Mouse (Mus musculus): ENCODE measurements around the gene Adam10.

The Adam10 gene

DNA sequence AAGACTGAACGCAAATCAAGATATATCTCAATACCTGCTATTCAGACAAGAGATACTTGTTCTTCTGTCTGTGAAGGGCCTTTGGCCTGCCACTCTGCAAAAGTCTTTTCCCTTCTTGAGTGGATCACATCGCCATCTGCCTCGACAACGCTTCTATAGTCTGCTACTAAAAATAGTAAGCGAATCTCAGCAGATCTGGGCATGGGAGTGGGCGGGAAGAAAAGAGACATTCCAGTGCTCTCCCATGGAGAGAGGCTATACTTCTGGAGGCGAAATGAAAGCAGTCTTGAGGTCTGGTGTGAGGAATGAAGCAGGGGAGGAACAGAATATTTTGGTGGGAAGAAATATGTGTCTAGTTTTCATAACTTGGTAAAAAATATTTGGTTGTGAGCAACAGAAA is 109.9 kb downstream of the Adam10 start:
- no peak for DNase-seq (ENCODE audit: low read depth, low spot score)

DNA sequence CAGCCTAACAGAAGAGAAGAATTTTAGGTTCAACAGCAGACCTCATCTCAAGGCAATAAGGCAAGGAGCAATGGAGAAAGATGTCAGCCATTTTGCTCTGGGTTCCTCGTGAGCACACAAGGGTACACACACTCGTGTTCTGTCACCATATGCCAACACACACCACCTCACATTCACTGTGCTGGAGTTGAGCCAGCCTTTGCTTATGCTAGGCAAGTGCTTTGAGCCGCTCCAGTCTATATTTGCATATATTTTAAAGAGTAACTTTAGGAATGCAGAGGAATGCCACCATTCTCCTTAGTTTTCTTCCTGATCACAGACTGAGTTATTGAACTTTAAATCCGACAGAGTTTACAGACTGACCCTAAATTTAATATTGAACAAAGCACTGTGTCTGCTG is 111.8 kb downstream of the Adam10 start:
- DNase-seq (ENCODE audit: low read depth, low spot score), result no peak

DNA sequence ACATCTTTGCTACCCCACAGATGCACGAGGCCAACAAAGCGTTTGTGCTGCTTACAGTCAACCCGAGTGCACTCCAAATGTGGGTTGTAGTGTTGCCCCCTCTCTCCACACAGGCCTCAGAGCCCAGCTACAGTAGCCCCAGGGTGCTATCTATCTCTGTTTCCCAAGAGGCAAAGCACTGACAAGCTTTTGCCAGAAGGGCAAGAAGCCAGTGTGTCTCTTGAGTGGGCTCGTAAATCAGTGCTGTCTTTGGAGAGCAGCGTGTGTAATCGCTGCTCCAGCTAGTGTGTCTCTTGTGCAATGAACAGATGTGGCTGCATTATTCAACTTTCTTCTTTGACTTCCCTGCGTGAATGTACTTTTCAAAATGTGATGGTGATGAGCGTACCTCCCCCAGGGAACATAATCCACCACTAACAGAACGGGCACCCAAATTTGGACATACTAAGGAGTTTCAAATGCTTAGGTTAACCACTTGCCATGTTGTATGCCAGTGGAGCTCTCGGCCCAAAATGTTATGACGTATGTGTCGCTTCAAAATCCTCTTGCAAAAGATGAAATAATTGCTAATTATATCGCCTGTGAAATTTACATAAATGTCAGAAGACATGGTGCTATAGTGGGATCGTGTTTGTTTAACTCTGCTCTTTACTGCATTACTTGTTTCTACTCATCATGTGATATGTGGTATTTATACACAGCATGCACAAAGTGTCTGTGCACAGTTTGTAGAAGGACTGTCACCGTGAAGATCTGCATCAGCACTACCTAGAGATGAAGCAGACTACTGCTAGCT is 116.0 kb downstream of the Adam10 start:
- DNase-seq (ENCODE audit: low read depth, low spot score), result no peak

DNA sequence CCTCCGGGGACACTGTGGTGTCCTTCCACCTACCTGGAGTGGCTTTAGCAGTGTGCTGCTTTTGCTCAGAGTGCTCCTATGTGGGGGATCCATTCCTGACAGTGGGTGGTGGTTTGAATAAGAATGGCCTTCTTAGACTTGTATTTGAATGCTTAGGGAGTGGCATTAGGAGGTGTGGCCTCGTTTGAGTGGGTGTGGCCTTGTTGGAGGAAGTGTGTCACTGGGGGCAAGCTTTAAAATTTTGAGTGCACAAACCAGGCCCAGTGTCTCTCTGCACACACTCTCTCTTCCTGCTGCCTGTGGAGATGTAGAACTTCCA is 116.6 kb downstream of the Adam10 start:
- no peak for DNase-seq (ENCODE audit: low read depth, low spot score)

DNA sequence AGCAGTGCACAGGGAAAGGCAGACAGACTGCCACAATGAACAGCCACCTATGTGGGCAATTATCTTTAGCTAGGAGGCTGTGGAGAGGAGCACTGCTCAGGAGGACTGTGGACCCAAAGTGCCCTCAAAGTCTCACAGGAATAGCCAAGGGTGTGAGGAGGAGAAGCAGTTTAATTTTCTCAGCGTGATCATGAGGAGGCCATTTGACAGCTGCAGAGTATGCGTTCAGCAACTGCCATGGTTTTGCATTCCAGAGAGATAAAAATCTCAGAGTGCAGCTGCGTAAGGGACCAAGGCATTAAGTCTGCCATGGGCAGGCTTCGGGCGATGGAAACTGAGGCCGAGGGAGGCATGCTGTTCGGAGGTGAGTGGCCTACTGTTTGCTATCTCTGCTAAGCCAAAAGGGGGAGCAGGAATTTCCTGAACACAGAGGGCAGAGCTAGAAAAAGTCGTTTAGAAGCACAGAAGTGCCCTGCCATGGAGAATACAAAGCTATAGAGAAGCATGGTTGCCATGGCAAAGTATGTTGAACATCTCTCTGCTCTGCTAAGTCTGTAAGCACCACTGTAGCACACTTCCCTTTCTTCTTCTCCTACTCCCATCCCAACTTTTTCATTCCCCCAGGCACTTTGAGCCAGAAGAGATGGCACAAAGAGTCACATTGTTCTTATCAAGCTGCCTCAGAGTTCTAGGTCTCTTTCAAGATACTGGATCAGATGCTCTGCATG is 122.0 kb downstream of the Adam10 start:
- DNase-seq (ENCODE audit: low read depth, low spot score), result no peak

DNA sequence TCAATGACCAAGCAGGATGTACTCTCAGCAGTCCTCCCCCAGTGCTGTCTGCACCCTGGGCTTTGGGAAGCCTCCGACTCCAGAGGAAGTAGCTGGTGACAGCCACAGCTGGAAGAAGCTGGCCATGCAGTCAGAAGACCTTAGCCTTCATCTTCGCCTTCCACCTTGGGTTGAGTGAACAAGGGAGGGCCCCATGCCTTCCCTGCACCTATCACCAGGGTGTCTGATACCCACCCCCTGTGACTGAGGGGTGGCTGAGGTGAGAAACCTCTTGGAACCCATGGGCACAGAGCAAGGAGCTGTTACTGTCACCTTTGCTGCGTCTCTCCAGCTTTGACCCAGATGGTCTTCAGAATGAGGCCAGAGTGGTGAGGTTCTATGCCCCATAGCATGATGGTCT is 123.0 kb downstream of the Adam10 start:
- no peak for DNase-seq (ENCODE audit: low read depth, low spot score)

DNA sequence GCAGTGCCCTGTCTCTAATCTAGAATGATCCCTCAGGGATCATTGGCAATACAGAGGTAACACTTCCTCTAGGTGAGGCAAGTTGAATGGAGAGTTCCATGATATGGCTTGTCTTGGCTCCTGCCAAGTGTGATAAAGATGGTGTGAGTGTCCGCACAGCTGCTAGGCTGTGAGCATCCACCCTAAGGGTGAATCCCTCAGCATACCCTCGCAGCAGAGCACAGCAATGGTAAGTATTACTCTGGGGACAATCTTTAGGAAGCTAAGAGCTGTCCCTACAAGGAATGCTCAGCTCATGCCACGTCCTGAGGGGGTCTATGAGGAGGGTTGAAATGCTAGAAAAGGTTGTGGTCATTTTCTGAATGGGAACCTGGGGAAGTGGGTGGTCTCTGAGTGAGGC is 124.0 kb downstream of the Adam10 start:
- no peak for DNase-seq (ENCODE audit: low read depth, low spot score)

DNA sequence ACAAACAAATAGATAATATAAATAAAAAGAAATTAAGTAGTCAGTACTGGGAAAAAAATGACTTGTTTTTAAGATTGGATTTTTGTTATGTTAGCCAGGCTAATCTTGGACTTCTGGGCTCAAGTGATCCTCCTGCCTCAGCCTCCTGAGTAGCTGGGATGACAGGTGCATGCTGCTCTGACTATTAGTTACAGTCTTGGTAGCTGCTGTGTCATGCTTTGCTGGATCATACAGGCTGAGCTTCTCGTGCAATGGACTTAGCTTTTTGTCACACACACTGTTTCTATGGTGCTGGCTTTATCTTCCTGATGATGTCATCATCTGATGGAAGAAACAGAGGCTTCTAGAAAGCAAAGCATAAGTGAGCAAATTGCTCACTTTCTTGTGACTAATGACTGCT is 127.3 kb downstream of the Adam10 start:
- DNase-seq (ENCODE audit: low read depth, low spot score), result no peak

DNA sequence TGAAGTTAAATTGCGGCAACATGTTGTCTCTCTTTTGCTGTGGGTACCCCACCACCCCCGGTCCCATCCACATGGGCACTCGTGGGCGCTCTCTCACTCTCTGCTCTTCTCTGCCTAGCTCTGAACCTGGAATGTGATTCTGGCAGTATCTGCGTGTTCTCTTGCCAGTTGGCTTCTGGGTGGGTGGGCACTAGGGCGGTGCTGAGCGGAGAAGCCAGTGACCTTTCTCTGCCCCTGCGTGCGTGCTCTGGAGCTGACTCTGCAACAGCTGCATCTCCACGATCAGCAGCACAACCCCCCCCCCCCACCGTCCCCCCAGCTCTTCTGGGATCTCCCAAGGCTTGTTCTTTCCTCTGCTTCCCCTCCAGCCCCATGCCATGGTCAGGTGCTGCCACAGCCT is 128.9 kb downstream of the Adam10 start:
- DNase-seq (ENCODE audit: low read depth, low spot score), result no peak

DNA sequence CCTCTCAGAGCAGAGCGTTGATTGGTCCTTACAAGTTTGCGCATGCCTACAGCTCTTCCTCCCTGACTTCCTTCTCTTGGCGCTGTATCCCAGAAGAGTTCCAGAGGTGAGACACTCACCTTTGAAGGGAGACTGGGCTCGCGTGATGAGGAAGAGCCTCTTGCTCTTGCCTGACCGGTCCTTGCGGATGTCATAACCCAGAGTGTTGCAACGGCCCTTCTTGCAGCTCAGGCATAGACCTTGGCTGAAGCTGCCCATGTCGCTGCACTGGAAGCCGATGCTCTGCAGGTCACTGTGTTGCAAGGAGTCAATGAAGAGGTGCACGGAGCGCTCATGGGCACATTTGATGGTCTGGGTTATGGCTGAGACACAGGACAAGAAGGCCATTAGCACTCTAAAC is 133.8 kb downstream of the Adam10 start:
- DNase-seq (ENCODE audit: low read depth, low spot score), result no peak

DNA sequence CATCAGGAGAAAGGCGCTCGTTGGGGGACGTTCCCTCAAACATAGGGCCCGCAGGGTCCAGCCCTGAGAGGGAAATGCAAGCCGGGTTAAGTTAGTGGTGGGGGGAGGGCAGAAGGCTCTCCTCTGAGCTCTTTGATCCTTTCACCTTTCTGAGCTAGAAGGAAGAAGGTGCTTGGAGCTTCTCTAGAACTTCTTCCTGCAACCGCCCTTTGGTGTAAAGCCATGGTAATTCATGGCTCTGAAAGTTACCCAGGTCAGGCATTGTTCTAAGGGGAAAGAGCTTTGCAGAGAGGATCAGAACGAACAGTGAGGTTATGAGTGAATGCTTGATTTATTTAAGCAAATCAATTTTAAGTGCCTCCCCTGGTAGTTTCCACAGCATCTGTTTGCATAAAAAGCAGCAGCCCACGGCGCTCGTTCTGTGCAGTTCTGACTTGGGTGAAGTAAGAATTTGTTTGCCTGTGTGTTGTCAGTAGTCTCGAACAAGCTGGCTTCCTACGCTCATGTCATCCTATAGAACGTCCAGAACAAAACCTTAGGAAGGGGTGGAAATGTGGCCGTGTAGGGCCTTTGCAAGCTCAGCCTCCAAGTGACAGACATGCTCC is 138.0 kb downstream of the Adam10 start:
- no peak for DNase-seq (ENCODE audit: low read depth, low spot score)

DNA sequence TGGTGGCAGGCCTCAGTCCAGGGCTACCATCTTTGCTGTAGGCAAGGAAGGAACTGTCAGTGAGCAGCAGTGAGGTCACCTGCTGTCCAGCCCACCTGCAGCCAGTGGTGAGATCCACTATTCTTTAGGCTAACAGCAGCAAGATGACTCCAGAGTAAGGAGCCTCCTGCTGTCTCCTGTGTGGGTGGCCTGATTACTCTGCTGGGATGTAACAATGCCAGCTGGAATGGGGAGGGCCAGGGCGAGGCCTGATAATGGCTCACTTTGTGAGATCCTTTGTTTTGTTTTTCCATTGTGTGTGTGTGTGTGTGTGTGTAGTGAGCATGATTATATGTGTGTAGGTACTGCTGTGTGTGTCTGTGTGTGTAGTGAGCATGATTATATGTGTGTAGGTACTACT is 138.6 kb downstream of the Adam10 start:
- DNase-seq (ENCODE audit: low read depth, low spot score), result no peak

DNA sequence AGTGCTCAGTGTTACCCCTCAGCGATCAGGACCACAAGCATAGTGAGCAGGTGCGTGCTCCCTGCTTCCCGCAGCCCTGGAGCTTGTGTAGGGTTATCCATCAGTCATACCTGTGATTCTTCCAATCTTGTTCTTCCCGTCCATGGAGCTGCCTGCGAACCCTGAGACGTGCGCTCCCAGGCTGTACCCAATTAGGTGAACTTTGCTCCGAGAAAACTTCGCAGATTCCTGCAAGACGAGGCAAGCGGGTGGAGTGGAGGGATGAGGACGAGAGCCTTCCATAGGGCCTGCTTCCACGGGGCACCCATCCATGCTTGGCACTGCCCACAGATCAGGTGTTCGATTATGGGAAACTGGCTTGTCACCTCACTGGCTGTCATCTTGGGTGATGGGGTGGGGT is 139.9 kb downstream of the Adam10 start:
- DNase-seq (ENCODE audit: low read depth, low spot score), result no peak

DNA sequence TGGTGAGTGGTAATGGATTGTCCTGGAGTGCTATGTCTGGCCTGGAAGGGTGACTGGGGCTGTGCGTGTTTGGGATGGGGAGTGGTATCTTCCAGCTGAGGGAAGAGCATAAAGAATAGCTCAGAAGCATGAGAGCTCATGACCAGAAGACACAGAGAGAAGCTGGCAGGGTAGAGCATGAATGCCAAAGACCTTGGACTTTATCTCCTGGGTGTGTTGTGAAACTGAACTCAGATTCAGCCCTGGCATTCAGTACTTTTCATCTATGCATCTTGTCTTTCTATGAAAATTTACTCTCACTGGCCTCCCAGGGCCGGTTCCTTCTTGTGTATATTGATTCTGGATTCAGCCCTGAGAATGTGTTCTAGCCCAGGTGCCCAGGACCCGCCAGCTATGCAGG is 145.3 kb downstream of the Adam10 start:
- no peak for DNase-seq (ENCODE audit: low read depth, low spot score)

DNA sequence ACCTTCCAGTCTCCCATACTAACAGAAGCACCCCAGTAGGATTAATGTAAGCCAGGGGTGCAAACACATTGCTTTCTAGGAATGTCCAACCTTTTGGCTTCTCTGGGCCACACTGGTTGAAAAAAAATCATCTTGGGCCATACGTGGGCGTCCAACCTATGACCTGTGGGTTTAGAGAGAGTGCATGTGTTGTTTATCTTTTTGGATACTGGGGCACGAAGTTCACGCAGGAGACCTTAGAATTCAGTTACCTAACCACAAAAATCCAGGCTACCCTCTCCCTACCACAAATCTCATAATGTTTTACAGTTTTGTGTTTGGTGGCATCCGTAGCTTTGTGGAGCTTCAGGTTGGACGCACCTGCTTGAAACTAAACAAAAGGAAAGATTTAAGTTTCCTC is 149.1 kb downstream of the Adam10 start:
- no peak for DNase-seq (ENCODE audit: low read depth, low spot score)
